Mouse (Mus musculus): ENCODE measurements around the gene Lce1m.
"Not testable (repeated sequence)": the region's sequence is repeated elsewhere in the genome, so short reads cannot be mapped to it uniquely, and the experiment has no call there.

Lce1m gene

DNA sequence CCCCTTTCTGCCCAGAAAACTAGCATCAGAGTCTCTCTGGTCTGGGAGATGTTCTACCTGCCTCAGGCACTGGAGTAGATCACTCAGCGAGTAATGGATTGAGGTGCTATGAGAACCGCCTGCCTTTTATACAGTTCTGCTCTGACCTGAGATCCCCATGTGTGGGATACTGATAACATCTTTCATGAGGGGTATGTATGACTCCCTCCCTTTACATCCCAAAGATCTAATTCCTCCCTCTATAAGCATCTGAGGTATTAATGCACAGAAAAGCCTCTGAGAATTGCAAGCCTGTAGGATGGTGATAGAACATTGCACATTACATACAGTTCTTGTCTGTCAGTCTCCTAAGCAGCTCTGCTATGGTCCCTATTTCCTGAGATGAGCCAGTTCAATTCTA lies at the start of gene Lce1m:
TSS of gene Lce1m (minus strand) at position 101 of the 400 bp plus-strand sequence.
- DNase-seq = no peak

DNA sequence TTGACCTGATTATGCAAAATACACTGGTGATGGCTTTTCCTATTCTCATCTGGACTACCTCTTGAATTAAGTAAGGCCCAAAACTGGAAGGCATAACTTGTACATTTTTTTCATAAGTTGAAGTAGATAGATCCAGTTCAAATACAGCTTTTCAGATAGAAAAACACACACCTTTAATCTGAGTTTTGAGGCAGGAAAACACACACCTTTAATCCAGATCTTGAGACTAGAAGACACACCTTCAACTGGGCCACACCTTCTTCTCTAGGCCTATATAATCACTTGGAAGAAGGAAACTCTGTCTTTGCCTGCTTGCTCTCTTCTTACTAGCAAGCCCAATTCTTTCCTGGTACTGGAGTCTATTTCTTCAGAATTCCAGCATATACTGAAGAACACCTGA lies 49.7 kb upstream of the Lce1m start, which contains the start of gene Gm4858:
TSS of gene Gm4858 (plus strand) at position 301 of the 400 bp plus-strand sequence.
- not testable (repeated sequence) for DNase-seq

DNA sequence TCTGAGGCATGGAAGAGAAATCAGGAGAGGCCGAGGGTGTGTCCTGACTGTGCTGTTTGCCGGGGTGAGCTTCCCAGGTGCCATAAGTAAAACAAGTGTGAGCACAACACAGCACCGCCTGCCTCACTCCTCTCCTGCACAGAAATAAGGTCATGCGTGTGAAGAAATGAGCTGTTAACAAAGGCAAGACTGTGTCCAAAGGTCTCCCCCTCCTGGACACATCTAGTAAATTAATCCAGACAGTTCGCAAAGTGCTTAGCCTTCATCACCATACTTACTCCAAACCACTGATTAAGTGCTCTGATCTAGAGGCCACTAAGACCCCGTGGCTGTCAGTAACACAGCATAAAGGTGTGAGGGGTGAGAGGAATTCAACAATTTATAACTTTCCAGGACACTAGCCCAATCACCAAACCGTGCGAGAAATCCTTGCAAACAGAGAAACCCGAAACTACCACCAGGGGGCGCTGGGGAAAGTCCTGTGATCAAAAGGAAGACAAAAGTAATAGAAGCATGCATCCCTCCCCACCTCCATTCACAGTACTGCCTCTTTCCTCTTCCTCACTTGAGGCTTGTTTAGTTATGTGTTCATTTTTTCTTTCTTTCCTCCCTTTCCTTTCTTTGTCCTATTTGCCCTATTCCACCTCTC lies 34.1 kb upstream of the Lce1m start:
- peak; percentile 45 for DNase-seq

DNA sequence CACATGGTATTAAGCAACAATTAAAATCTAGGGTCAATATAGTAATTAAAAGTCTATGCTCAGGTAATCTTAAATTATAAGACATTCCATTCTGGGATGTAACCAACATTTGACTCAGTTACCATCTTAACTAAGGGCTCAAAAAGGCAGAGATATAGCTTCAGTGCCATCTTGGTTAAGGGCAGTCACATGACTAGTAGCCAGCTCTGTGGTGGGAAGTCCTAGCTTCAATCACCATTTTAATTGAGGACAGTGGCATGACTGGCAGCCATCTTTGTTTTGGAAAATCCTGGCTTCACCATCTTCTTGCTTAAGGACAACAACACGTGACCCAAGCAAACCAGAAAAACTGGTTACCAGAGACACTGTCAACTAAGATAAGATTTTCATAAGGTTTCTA lies 31.3 kb upstream of the Lce1m start:
- DNase-seq = no peak

DNA sequence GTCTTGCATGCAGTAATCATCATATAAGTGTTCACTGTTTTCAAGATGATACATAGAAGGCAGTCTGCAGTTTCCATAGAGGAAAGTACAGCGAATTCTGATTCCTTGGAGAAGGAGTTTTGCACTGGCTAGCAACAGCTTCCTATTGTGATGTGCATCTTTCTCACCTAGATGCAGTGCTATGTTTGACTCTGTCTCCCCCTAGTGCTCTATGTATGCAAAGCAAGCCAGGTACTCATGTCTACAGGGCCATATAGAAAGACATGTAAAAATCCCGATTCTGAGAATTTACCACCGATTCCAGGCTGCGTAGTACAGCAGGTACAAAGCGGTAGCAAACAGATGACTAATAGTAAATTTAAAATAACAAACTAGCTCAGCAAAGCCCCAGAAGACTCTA lies 12.6 kb upstream of the Lce1m start:
- DNase-seq = no peak

DNA sequence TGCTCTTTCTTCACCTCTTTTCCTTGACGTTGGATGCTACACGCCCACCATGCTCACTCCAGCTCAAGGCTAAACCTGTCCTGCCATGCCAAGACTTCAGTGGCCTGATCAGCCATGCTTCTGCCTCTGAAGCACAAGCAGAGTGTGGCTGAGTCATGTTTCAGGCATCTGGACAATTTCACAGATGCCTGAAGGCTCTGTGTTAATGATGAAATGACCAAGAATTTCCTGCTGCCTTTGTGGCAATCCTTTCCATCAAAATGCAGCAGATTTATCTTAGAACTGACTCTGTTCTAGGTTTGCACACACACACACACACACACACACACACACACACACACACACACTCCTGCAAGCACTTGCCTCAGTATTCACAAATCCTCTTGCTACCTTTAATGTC lies 6.6 kb upstream of the Lce1m start:
- no peak for DNase-seq

DNA sequence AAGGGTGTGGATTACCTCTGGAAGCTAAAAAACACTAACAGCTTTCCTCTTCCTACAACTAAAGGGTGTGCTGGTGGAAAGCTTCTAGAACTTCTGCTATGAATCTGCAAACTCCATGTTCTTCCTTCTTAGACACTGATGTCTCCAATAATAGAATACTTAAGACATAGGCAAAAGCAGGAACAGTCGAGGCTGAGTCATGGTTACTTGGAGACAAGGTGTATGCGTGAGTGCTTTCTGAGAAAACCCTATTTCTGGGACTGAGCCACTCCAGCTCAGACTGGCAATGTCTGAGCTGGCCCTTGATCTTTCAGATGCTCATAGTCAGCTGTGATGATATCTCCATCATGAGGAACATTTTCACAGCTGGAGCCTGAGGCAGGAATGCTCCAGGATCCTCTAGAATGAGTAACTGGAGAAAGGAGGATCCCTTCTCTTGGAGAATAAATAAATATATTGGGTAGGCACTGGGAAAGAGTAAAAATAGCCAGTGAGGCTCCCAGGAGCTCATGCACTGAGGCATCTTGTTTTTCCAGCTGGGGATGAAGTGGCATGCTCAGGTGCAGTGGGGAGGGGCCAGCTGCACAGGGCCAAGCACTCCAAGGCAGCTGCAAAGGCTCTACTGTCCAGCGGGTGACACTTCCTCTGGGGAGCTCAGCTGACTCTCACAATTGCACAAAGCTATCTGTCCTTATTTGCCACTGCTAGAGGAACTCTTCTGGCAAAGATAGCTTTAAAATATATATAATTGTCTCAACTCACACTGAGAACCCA lies 4.7 kb upstream of the Lce1m start:
- DNase-seq = no peak

DNA sequence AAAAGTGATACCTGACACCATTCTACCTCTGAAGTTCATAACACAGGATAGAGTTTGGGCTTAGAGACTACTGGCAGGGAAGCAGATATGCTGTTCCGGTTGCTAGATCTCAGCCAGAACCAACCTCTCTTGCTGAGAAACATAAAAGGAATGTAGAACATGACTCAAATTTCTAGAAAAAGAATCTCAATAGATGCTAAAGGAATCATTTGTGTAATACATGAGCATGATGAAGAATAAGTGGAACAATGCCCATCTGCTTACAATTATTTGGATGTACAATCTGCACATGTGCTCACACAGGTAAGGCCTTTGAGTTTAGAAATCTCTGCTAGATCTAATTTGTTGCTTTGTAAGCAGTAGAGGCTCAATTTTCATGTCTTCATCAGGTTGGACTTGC lies 2.3 kb upstream of the Lce1m start:
- DNase-seq = no peak

DNA sequence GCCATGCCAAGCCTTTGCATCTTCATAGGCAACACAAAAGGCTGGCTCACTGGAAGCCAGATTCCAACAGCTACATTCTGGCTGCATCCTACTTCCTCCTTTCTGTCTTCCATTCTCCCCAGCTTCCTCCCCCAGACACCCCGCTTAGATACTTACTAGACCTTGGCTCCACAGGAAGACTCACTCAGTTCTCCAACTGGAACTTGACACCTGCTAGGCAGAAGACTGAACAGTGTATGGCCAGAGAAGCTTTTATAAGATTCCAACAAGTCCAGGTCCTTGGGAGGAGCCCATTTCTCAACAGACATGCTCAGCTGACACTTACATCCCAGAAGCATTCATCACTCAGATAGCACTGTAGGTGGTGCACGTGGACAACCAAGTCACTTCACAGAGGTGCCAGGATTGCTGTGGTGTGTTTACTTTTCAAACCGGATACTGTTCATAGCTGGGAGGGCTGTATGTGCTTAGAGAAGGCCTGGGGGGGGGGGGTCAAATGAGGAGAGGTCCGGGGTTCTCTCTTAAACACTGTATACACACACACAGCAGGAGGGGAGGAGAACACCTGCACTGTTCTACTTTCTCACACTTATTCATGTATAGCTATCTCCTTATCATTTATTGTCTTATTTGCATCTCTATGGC lies 3.3 kb downstream of the Lce1m start, which contains the start of gene Crct1:
TSS of gene Crct1 (minus strand) at position 228 of the 645 bp plus-strand sequence.
- no peak for DNase-seq

DNA sequence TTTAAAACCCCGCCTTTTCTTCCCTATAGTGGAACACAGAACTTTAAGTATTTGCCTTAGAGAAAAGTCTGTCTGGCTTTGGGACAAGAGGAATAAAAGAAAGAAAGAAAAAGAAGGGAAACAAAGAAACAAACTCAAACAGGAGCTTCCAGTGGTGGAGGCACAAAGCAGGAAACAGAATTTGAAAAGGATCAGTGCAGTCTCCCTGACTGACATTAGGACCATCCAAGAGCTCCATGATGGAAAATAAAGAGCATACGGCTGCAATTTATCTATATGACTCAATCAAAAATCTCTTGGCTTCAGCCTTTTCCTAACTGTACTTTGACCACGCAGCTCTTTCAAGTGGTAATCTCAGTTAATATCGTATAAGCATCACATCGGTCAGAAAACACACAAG lies 4.0 kb downstream of the Lce1m start:
- no peak for DNase-seq

DNA sequence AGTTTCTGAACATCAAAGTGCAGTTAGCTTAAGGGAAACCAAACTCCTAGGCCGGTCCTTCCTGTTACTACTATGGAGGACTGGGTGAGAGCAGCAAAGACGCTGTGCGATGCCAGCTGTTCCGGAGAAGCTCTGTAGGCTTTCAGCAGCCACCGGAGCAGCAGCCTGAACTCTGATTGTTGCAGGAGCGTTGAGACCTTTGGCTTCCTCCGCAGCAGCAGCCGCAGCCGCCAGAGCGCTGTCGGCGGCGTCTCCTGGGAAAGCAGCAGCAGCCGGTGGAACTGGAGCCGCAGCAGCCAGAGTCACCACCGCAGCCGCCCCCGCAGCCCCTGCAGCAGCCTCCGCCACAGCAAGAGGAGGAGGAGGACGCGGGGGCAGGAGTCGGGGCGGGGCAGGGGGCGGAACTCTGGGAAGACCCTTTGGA lies 4.5 kb downstream of the Lce1m start:
- peak; percentile 8 for DNase-seq

DNA sequence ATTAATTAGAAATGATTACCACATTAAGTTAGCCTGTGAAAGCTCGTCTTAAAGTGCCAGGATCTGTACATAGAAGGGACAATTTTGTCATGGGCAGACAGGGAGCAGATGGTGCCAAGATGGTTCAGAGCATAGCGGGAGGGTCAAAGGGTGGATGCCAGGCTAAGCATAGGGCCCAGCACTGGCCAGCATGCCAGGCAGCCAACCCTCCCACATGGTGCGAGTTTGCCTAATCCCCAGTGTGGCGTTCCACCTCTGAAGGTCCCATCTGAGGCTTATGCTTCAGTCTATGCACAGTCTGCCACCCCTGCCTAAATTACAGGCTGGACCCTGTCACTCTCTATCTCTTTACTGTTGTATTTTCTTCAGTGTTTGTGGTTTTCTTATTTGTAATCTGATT lies 16.0 kb downstream of the Lce1m start:
- no peak for DNase-seq

DNA sequence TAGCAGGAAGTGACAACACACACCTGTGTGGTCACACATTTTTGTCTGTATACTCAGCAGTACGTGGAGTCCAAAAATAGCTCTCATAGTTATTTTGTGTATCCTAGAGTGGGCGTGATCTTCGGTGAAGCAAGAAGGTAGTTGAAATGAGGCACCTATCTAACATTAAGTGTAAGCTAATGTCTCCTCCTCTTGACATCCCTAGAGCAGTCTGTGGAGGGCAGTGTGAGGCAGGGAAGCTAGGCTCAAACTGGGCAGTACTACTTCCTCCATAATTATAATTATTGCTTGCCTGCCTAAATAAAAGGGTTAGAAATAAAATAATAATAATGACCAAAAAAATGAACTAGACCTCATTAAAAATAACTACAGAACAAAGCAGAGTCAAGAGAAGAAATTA lies 18.2 kb downstream of the Lce1m start:
- no peak for DNase-seq

DNA sequence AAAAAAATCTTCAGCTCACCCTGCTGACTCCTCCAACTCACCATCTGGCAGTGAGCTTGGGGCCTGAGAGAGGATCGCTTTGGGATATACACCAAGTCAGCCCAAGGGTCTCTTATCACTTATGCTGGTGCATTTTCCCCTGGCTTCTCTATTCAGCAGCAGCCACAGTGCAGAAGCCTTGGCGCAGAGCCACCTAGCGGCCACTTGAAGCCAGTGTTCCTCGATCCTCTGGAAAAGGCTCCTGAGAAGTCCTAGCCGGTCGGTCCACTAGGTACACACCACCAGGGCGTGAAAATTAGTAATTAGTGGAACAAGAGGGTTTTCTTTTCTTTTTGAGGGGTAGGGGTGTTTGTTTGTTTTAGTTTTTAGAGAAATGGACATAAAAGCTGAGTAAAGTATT lies 20.2 kb downstream of the Lce1m start:
- peak; percentile 51 for DNase-seq

DNA sequence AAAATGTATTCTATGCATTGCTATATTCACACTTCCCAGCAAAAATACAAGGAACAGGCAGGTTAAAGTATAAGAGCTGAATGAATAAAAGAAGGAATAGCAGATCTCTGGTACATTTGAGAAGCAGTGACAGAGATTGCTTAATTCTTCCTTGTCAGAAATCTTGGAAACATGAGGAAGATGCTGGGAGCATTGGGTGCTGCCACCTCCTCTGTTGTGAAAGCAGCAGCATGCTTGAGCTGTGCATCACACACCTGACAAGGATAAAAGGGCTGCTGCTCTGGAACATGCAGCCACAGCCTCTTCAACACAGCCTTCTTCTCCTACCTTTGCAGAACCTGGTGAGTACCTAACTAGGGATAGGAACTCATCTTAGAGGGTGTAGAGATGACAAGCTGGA lies 26.9 kb downstream of the Lce1m start, which contains the start of gene Lce3f:
TSS of gene Lce3f (plus strand) at position 301 of the 400 bp plus-strand sequence.
- DNase-seq = no peak

DNA sequence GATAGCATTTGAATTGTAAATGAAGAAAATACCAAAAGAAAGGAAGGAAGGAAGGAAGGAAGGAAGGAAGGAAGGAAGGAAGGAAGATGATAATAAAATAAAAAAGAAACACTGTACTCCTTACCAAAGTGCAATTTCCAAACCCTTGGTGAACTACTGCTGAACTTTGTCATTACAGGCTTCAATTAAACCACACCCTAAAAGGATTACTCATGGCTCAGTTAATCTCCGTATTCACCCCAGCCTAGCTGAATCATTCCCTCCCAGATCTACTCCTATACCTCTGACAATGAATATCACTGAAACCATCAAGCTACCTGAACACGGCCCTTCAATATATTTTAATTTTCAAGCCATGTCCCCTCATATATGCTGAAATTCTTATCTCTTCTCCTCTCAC lies 40.4 kb downstream of the Lce1m start:
- DNase-seq = no peak

All from thymus, postnatal 4 days (tissue).